Mouse (Mus musculus): ENCODE data around the gene Hist1h2ap.
"Not testable (repeated sequence)": the region's sequence is repeated elsewhere in the genome, so short reads cannot be mapped to it uniquely, and the experiment has no call there.

Hist1h2ap gene

DNA sequence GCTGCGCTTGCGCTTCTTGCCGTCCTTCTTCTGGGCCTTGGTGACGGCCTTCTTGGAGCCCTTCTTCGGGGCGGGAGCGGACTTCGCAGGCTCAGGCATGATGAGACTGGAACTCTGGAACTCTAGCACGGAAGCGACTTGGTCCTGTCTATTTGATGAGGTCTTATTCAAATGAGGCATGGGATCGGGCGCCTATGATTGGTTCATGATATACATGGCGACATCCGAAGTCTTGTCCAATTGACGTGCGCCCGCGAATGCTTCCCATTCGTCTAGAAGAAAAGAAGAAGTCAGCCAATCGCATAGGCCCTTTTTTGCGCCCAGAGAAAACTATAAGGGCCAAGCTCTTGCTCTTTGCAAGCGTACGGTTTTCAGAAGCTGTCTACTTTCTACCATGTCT is 23.2 kb downstream of the Hist1h2ap start, which contains the start of the genes Hist1h2bq and Hist1h2ao:
TSS of gene Hist1h2bq (minus strand) at position 125 of the 400 bp plus-strand sequence.
TSS of gene Hist1h2ao (plus strand) at position 393 of the 400 bp plus-strand sequence.
- DNase-seq (ENCODE audit: low spot score): not testable (repeated sequence)

DNA sequence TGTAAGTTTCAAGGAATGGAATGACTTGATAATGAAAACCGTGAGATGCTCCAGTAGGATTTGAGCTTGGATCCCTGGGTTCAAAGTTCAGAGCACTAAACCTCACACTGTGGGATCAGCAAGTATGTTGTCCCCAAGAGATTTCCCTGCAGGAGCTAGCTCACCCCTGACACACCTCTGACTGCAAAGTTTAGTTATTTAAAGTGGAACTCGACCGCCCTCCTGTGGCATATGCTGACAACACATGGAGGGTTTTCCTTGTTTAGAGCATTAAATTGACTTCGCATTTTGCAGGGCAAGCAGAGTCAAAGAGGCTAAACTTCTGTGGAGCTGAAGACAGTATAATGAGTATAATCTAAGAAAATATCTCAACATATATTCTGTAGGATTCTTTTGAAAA is 30.2 kb downstream of the Hist1h2ap start:
- DNase-seq (ENCODE audit: low spot score): not testable (repeated sequence)

DNA sequence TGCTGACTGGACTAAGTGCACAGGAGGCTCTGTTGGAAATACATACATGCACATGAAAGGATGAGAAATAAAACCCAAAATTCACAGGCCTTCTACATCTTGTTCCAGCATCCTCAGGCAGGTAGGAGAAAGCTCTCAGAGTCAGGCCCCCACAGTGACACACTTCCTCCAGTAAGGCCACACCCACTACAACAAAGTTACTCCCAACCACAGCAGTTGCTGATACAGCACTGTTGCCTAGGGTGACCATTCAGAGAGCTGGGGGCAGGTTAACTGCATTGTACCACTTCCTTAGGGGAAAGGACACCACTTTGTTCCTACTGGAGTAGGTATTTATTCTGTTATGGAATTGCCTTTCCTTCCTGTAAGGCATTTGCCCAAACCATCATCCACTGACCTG is 36.1 kb downstream of the Hist1h2ap start:
- not testable (repeated sequence) for DNase-seq (ENCODE audit: low spot score)

DNA sequence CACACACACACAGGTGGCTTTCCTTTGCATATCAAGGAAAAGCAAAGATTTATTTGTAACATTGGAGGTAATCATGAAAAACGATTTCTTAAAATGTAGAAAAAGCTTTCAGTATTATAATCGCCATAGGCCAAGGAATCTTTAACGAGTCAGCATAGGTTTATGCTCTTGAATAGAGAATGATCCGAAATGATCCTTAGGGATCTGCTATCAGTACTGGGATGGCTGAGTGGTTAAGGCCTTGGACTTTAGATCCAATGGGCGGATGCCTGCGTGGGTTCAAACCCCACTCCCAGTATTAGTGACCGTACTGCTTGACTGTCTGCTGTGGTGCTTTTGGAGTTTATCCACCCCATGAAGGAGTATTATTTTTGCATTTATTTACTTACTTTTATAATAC is 37.7 kb downstream of the Hist1h2ap start:
- no peak for DNase-seq (ENCODE audit: low spot score)

DNA sequence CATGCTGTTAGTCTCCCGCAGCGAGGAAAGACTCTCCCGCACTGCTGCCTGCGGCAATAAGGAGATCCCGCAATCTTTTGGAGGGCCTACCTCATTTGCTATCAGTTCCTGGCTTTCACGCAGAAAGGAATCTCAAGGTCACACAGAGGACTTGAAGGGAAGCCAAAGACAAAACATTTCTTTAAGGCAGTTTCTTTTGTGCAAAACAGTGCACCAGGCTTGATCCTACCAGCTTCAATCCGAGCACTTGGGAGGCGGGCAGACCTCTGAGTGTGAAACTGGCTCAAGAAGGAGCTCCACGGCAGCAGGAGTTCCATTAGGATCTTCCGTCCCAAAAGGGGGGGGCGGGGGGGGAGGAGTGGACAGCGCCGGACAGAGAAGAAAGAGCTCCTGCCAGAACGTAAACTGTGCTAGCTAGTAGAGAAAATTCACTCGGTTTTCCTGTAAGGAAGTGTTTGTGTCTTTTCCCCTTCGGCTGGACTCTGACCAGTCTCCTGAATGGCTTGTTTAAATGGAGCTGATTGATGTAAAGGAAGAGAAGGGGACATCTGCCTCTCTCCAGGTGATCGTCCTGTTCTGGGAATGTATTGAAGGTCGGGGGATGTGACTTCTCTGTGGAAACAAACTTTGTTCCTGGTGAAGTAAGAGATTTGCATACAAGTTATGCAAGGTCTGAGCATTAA is 42.6 kb downstream of the Hist1h2ap start:
- DNase-seq (ENCODE audit: low spot score): no peak

DNA sequence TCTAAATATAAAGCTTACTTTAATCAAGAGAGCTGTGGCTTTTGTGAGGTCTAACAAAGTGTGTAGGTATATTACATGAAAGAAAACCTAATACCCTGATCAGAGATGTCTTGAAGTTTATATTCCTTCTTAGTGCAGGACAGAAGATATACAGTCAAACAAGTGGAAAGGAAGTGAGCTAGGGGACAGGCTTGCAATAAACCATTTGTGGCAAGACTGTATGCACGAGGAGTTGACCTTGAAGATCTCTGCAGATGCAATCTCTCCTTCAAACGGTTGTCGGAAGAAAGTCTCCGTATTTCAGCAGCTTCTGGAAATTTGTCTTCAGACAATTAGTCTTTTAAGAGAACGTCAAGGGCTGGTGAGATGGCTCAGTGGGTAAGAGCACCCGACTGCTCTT is 43.4 kb downstream of the Hist1h2ap start:
- no peak for DNase-seq (ENCODE audit: low spot score)

DNA sequence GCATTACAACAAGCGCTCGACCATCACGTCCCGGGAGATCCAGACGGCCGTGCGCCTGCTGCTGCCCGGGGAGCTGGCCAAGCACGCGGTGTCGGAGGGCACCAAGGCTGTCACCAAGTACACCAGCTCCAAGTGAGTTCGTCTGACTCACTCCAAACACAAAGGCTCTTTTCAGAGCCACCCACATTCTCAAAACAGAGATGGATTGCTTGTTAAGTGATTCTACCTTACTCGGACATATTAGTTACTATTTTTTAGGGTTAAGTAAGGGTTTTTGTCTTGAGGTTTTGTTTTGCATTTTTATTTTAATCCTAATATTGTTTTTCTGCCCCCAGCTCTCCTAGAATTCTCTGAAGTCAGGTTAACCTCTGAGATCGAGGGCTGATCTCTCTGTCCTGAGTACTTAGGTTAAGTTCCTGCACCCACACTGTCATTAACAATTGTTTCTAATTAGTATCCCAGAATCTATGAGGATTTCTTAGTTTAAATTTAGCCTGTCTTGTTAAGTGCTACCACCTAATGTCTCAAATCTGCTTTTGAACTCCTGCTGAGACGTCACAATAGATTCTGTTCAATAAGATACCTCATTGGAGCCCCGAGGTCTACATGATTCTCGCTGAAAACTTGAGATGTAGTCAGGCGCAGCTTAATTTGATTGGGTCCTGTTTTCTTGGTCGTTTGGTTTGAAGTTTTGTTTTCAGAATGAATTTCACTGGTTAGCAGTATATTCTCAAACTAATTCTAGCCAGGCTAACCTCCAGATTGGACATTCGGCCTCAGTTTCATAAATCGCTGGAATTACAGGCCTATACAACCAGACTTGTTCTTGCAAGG is 45.3 kb downstream of the Hist1h2ap start:
- DNase-seq (ENCODE audit: low spot score): peak; percentile 34

DNA sequence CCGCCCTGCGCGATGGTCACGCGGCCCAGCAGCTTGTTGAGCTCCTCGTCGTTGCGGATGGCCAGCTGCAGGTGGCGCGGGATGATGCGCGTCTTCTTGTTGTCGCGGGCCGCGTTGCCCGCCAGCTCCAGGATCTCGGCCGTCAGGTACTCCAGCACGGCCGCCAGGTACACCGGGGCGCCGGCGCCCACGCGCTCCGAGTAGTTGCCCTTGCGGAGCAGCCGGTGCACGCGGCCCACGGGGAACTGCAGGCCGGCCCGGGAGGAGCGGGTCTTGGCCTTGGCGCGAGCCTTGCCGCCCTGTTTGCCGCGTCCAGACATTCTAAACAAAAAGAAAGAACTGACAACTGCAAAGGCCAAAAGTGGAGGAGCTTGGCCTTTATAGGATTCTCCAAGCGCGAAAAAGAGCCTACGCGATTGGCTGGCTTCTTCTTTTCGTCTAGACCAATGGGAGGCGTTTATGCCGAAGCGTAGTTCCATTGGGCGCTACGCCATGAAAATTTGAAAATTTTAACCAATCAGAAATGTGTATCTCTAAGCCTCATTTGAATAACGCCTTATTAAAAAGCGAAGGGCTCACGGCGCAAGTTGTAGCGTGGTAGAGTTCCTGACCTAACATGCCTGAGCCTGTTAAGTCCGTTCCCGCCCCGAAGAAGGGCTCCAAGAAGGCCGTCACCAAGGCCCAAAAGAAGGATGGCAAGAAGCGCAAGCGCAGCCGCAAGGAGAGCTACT is 46.2 kb downstream of the Hist1h2ap start, which contains the start of the genes Hist1h2an and Hist1h2bp:
TSS of gene Hist1h2an (minus strand) at position 320 of the 731 bp plus-strand sequence.
TSS of gene Hist1h2bp (plus strand) at position 563 of the 731 bp plus-strand sequence.
- peak; percentile 98 for DNase-seq (ENCODE audit: low spot score)

DNA sequence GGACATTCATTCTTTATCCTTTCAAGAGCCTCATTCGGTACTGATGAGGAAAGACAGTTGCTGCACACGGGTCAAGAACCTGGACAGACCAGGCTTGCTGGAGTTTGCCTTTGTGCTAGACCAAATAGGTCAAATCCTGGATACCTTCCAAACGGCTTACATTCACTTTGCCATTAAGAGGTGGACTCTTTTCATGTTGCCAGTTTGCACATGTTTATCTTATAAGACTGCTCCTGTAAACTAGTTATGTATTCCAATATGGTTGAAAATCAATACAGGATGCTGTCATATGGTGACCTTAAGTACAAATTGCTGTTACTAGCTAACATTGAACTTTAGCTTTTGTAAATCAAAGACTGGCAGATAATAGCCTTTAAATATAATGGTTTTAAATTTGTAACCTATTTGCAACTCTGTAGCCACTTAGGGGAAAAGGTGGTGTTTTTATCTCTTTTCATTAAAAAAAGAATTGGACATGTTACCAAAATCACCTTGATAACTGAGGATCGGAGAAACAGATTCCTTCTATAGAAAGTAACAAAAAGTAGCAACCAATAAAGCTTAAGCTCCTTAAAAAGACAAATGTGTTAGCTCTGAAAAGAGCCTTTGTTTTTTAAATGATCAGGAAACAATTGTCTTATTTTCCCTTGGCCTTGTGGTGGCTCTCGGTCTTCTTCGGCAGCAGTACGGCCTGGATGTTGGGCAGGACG is 47.0 kb downstream of the Hist1h2ap start:
- DNase-seq (ENCODE audit: low spot score): peak; percentile 55

DNA sequence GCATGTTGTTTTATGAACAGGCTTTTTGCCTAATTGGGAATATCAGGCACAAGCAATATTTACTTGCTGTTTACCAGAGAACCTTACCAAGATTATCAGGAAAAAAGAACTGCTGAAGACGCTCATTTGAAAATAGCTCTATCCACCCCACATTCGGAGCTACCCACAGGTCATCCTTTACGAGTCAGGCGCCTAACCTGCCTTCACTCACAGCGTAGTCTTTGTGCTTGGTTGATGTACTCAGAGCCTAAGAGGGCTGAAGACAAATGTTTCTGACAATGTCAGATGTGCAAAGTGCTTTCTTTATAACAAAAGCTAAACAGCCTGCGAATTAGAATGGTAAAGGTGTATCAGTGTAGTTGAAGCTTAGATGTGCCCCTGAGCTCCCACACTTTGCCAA is 49.0 kb downstream of the Hist1h2ap start:
- DNase-seq (ENCODE audit: low spot score): no peak

DNA sequence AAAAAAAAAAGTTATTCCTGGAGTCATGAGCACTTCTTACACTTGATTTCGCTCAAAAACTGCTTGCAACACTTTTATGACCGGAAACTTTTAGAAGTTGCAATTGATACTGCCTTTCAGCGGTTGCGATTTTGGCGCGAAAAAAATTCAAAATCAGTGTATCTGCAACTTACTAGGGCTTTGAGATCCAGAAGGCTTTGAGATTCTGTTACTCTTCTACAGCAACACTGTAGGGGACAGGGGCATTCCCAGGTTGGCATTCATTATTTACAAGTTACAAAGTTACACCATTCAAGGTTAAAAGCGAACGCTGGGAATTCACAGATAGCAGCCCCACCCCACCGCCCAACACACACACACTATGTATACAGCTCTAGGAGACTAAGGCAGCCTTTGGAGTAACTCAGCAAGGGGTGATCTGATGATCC is 49.6 kb downstream of the Hist1h2ap start:
- DNase-seq (ENCODE audit: low spot score): no peak

DNA sequence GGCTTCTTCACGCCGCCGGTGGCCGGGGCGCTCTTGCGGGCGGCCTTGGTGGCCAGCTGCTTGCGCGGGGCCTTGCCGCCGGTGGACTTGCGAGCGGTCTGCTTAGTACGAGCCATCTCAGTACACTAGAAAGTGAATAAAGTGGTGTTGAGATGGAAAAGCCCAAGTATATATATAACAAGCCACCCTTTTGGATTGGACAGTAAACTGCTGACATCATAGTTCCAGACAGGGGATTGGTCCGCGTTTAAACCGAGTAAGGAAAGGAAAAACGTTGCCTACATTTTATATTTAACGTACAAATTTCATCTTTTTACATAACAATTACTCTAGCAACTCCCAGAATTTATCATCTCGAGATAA is 50.1 kb downstream of the Hist1h2ap start, which contains the start of gene Hist1h3i:
TSS of gene Hist1h3i (minus strand) at position 116 of the 363 bp plus-strand sequence.
- DNase-seq (ENCODE audit: low spot score): peak; percentile 88

Data from MN1 (cell line).